Mouse (Mus musculus) embryonic fibroblast, embryonic 13.5 days (primary cell): ENCODE results near the gene Sstr4. TPM values are rescaled to one million over a fixed set of nuclear protein-coding genes. Genes with fewer than 3 reads are reported as not detected.

Source experiments
- H3K27ac ChIP-seq: 2 replicates; pipeline ENCODE4 v1.5.1; 2012; ENCODE audit warnings: low read length, control low read depth, inconsistent platforms; ENCODE audit not compliant: insufficient read depth
- H3K4me1 ChIP-seq: 2 replicates; pipeline ENCODE4 v1.6.1; 2011; ENCODE audit warnings: low read length; ENCODE audit not compliant: control insufficient read depth, insufficient read depth
- H3K4me3 ChIP-seq: 2 replicates; pipeline ENCODE4 v1.5.1; 2011; ENCODE audit warnings: mild to moderate bottlenecking, control low read depth, low read length; ENCODE audit not compliant: insufficient read depth
- CTCF ChIP-seq: IDR thresholded peaks from 2 replicates; pipeline ENCODE4 v1.5.1; 2011; ENCODE audit warnings: mild to moderate bottlenecking, control low read depth, low read length, moderate library complexity, borderline replicate concordance; ENCODE audit not compliant: insufficient read depth
- POLR2A ChIP-seq: IDR thresholded peaks from 2 replicates; pipeline ENCODE4 v1.6.1; 2011; ENCODE audit warnings: low read depth, mild to moderate bottlenecking, control low read depth, low read length, moderate library complexity
- polyA plus RNA-seq: library from polyadenylated mRNA; stranded (reverse); fragments of >200 nt; gene quantifications from 2 replicates; pipeline ENCODE4 v1.2.4, GENCODE M21; 2011; ENCODE audit warnings: low read depth; ENCODE audit not compliant: missing spikeins, insufficient read length

The Sstr4 gene
- polyA plus RNA-seq, 1 experiment, result 0.84 TPM

GRCm38 (mm10) chr2:148427553-148427952 lies 32.4 kb downstream of the Sstr4 start:
- H3K4me1 ChIP-seq, result peaks cover 4% of the 10 kb centered on the region; the same call in 1 of the 2 replicates
- TF ChIP-seq CTCF (no peak), POLR2A (no peak)
- no peak overlapping the region for H3K4me3 ChIP-seq
- no peak overlapping the region for H3K27ac ChIP-seq

GRCm38 (mm10) chr2:148428523-148428922 lies 33.4 kb downstream of the Sstr4 start:
- TF ChIP-seq POLR2A (no peak), CTCF (no peak)
- H3K27ac ChIP-seq, result no peak overlapping the region

GRCm38 (mm10) chr2:148429001-148429505 lies 33.9 kb downstream of the Sstr4 start:
- peaks cover 4% of the 10 kb centered on the region; the same call in 1 of the 2 replicates for H3K4me1 ChIP-seq
- no peak overlapping the region for H3K4me3 ChIP-seq
- no peak for TF ChIP-seq CTCF
- no peak for TF ChIP-seq POLR2A
- H3K27ac ChIP-seq, result no peak overlapping the region

More at GRCm38 (mm10) chr2:148428523-148428922, 33.4 kb downstream of the Sstr4 start:
- Histone ChIP-seq H3K4me1 (peaks cover 4% of the 10 kb centered on the region; the same call in 1 of the 2 replicates), H3K4me3 (no peak overlapping the region)

GRCm38 (mm10) chr2:148430941-148431340 lies 35.8 kb downstream of the Sstr4 start:
- TF ChIP-seq POLR2A (no peak), CTCF (no peak)
- Histone ChIP-seq H3K27ac (no peak overlapping the region), H3K4me3 (no peak overlapping the region), H3K4me1 (peaks cover 4% of the 10 kb centered on the region; the same call in 1 of the 2 replicates)

GRCm38 (mm10) chr2:148432346-148432745 lies 37.2 kb downstream of the Sstr4 start:
- Histone ChIP-seq H3K27ac (no peak overlapping the region), H3K4me1 (peaks cover 4% of the 10 kb centered on the region; the same call in 1 of the 2 replicates), H3K4me3 (no peak overlapping the region)
- TF ChIP-seq POLR2A (no peak), CTCF (no peak)

GRCm38 (mm10) chr2:148436285-148436684 lies 41.1 kb downstream of the Sstr4 start:
- H3K4me3 ChIP-seq, result no peak overlapping the region
- peaks cover 6% of the 10 kb centered on the region; the same call in 1 of the 2 replicates for H3K4me1 ChIP-seq
- H3K27ac ChIP-seq, result no peak overlapping the region
- TF ChIP-seq CTCF, result no peak
- TF ChIP-seq POLR2A, result no peak

GRCm38 (mm10) chr2:148439691-148440276 lies 44.6 kb downstream of the Sstr4 start:
- TF ChIP-seq CTCF, result no peak
- TF ChIP-seq POLR2A, result no peak
- H3K4me3 ChIP-seq, result no peak overlapping the region
- no peak overlapping the region for H3K27ac ChIP-seq
- H3K4me1 ChIP-seq, result peaks cover 6% of the 10 kb centered on the region; the same call in 1 of the 2 replicates

- TF ChIP-seq POLR2A (no peak), CTCF (no peak)
- H3K4me1 ChIP-seq, result peaks cover 13% of the 10 kb centered on the region
- H3K4me3 ChIP-seq, result no peak overlapping the region
- no peak overlapping the region for H3K27ac ChIP-seq
These were observed 46.3 kb downstream of the Sstr4 start for GRCm38 (mm10) chr2:148441421-148441820.

GRCm38 (mm10) chr2:148442172-148442571 lies 47.0 kb downstream of the Sstr4 start:
- H3K4me1 ChIP-seq, result peaks cover 17% of the 10 kb centered on the region
- TF ChIP-seq CTCF (no peak), POLR2A (no peak)
- H3K4me3 ChIP-seq, result no peak overlapping the region
- H3K27ac ChIP-seq, result no peak overlapping the region

- H3K4me3 ChIP-seq, result no peak overlapping the region
- peaks cover 17% of the 10 kb centered on the region for H3K4me1 ChIP-seq
- no peak overlapping the region for H3K27ac ChIP-seq
- TF ChIP-seq POLR2A, result no peak
- TF ChIP-seq CTCF, result no peak
These were observed 47.6 kb downstream of the Sstr4 start for GRCm38 (mm10) chr2:148442710-148443109.
